ENCODE assay signal across 13 mouse cellular contexts in the genomic region with DNA sequence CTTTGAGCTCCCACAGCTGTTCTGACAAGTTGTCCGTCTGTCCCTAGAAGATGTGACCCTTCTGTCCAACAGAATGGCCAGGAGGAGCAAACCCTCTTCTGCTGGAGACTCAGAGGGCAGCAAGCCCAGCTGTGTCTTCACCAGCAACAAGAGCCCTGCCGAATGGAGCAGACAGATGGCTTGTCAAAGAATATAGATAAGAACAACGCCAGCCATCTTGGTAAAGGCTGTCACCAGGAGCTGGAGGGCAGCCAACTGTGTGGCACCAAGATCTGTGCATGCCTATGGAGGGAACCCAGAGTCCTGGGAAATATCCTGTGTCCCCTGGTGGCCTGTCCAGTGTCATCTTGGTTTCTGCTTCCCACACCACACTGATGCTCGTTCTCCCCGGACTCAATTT.
"Had no signal": no experiment of that assay in that cellular context is flagged by ENCODE, and none has a peak within 500 bp of the region (broad histone marks: within the 10 kb centered on the region; RNA-seq: fewer than 3 reads in every experiment).

No protein-coding gene starts in this region.

- H3K27ac ChIP-seq: macrophage; midbrain, embryonic 13.5 days; midbrain, embryonic 15.5 days; neural tube, embryonic 12.5 days; stomach, embryonic 15.5 days; stomach, postnatal 0 days had no signal

- H3K9me3 ChIP-seq: midbrain, embryonic 13.5 days; midbrain, embryonic 15.5 days; neural tube, embryonic 12.5 days; stomach, embryonic 15.5 days had no signal

- DNase-seq: lung, adult 18-20 months; lung, embryonic 14.5 days; lung, postnatal 10 days; right cerebral cortex, postnatal 14 days; thymus, adult 2 months; thymus, postnatal 25 days; thymus, postnatal 4 days had no signal

- H3K36me3 ChIP-seq: midbrain, embryonic 13.5 days; midbrain, embryonic 15.5 days; neural tube, embryonic 12.5 days; stomach, embryonic 15.5 days had no signal

- H3K4me3 ChIP-seq: midbrain, embryonic 13.5 days; midbrain, embryonic 15.5 days; neural tube, embryonic 12.5 days; stomach, embryonic 15.5 days had no signal

- H3K9ac ChIP-seq: lung, embryonic 14.5 days; midbrain, embryonic 13.5 days; midbrain, embryonic 15.5 days; neural tube, embryonic 12.5 days; stomach, embryonic 15.5 days had no signal

- H3K27me3 ChIP-seq: midbrain, embryonic 13.5 days; midbrain, embryonic 15.5 days; neural tube, embryonic 12.5 days; stomach, embryonic 15.5 days had no signal

- ATAC-seq: midbrain, embryonic 13.5 days; midbrain, embryonic 15.5 days had no signal

- H3K4me1 ChIP-seq: midbrain, embryonic 15.5 days; neural tube, embryonic 12.5 days; stomach, embryonic 15.5 days had no signal
